In genomic region chr6:149308956-149309932, GRCm38 (mm10) we compare ENCODE assay signal across 8 mouse cellular contexts. TPM values are rescaled to one million over a fixed set of nuclear protein-coding genes. Genes with fewer than 3 reads are reported as not detected.
DNase-seq lines count a peak whose midpoint lies in the region; TF ChIP-seq lines count a peak whose summit lies in the region.

Gene Resf1 (plus strand): TSS chr6:149309414.

- peaks cover 64% of the 10 kb centered on the region for H3K4me1 ChIP-seq in megakaryocyte, embryonic 14.5 days

- TF ChIP-seq CTCF in gastrocnemius, adult 2 months (IDR thresholded peaks at IDR 0.05) = 0 out of 2 replicates have a peak, but pooled peaks have one; percentile 11

- H3K27me3 ChIP-seq in megakaryocyte, embryonic 14.5 days (replicated peaks) = no peaks in the 10 kb centered on the region

- peak within 1 kb of the TSS; percentile 97 for H3K27ac ChIP-seq in gastrocnemius, adult 2 months

- H3K9me3 ChIP-seq in megakaryocyte, embryonic 14.5 days = peaks cover 25% of the 10 kb centered on the region

- intact Hi-C loops in gastrocnemius, adult 2 months (cut with DNase I) = loop anchor here (1.0 to 5.0 kb wide), 2 partner anchors 121 to 182 kb away; partner anchors contain the start of gene Amn1

- peak within 1 kb of the TSS; percentile 80 for H3K4me3 ChIP-seq in gastrocnemius, adult 2 months
- H3K4me3 ChIP-seq in megakaryocyte, embryonic 14.5 days (replicated peaks) = peak within 1 kb of the TSS; percentile 93

- peak; percentile 76 for DNase-seq in WW6 (ENCODE audit: low read depth, low spot score)
- DNase-seq in cerebellum, postnatal 4 days (ENCODE audit: low spot score in 2 of 2) = peak; percentile 77 to 86
- peak; percentile 96 for DNase-seq in gastrocnemius, adult 2 months
- peak; percentile 44 for DNase-seq in hindlimb bud, embryonic 11.5 days (ENCODE audit: extremely low spot score, low read depth, low spot score)
- peak; percentile 74 to 84 for DNase-seq in left cerebral cortex, adult 8-10 months (ENCODE audit: low spot score in 2 of 2)
- DNase-seq in right cerebral cortex, postnatal 10 days (ENCODE audit: low spot score in 2 of 2) = peak; percentile 93
- DNase-seq in urinary bladder, postnatal 25 days (ENCODE audit: low spot score) = peak; percentile 80

- H3K36me3 ChIP-seq in megakaryocyte, embryonic 14.5 days (replicated peaks; ENCODE audit: low read length) = peaks cover 75% of the 10 kb centered on the region

RNA-seq across cellular contexts. Expression of gene Resf1, which starts in this region (rescaled TPM):
- total RNA-seq in gastrocnemius, adult 2 months (2021) = 10 to 100 TPM; 14.9 to 27.7 TPM
- 10 to 100 TPM; 14.6 to 20.4 (median 15.8) TPM for total RNA-seq in left cerebral cortex, adult 8-10 months (2022)
- polyA plus RNA-seq in megakaryocyte, embryonic 14.5 days (2012; ENCODE audit: insufficient read depth, low replicate concordance) = 0.39 and 3.8 TPM in 2 replicates

Comparison
In these comparisons a context has a peak if more than half of its experiments do, and no peak if none do; other contexts are left out.
1. Peak in every context shown above with its lines: DNase-seq, H3K4me3 ChIP-seq and H3K27ac ChIP-seq.
2. DNase-seq: peak in every context shown above with its lines; median percentile 96 in gastrocnemius, adult 2 months; 93 in right cerebral cortex, postnatal 10 days; 82 in cerebellum, postnatal 4 days; 80 in urinary bladder, postnatal 25 days; 79 in left cerebral cortex, adult 8-10 months; 76 in WW6; 44 in hindlimb bud, embryonic 11.5 days.